Mouse (Mus musculus) heart, embryonic 13.5 days (tissue): ENCODE data around the gene Pum1. TPM values are rescaled to one million over a fixed set of nuclear protein-coding genes. Genes with fewer than 3 reads are reported as not detected.
"Not testable (repeated sequence)": the region's sequence is repeated elsewhere in the genome, so short reads cannot be mapped to it uniquely, and the experiment has no call there.

ENCODE experiments used
- ATAC-seq: fragments of 200-750 bp; cut with Nextera tagmentation; 2 replicates; pipeline ENCODE4 v1.8.0; 2017; ENCODE audit warnings: moderate TSS enrichment; ENCODE audit not compliant: insufficient number of reproducible peaks, low FRiP score, low TSS enrichment; ENCODE audit errors: extremely low read depth
- H3K27ac ChIP-seq: fragments of 300-500 bp; sonication (generic); replicated peaks from 2 replicates; pipeline ENCODE4 v1.5.1; 2015; ENCODE audit warnings: moderate library complexity, mild to moderate bottlenecking, inconsistent platforms
- H3K27me3 ChIP-seq: fragments of 300-500 bp; sonication (generic); replicated peaks from 2 replicates; pipeline ENCODE4 v1.6.1; 2015; ENCODE audit warnings: mild to moderate bottlenecking, inconsistent platforms
- H3K36me3 ChIP-seq: fragments of 300-500 bp; sonication (generic); 2 replicates; pipeline ENCODE4 v1.6.1; 2015; ENCODE audit warnings: mild to moderate bottlenecking, inconsistent platforms
- H3K4me1 ChIP-seq: fragments of 300-500 bp; sonication (generic); 2 replicates; pipeline ENCODE4 v1.6.1; 2015; ENCODE audit warnings: inconsistent platforms
- H3K4me2 ChIP-seq: fragments of 300-500 bp; sonication (generic); 2 replicates; pipeline ENCODE4 v1.6.1; 2015; ENCODE audit warnings: inconsistent platforms, mild to moderate bottlenecking, moderate library complexity
- H3K4me3 ChIP-seq: fragments of 300-500 bp; sonication (generic); 2 replicates; pipeline ENCODE4 v1.5.1; 2015; ENCODE audit warnings: moderate library complexity, mild to moderate bottlenecking, inconsistent platforms
- H3K9ac ChIP-seq: fragments of 300-500 bp; sonication (generic); 2 replicates; pipeline ENCODE4 v1.6.1; 2015; ENCODE audit warnings: inconsistent platforms, mild to moderate bottlenecking, moderate library complexity
- H3K9me3 ChIP-seq: fragments of 300-500 bp; sonication (generic); 2 replicates; pipeline ENCODE4 v1.6.1; 2016; ENCODE audit warnings: inconsistent platforms
- WGBS: fragments of 180-500 bp; shearing (Covaris S2); methylation state at CpG from one replicate; pipeline ENCODE4 v1.1.7; 2015; ENCODE audit warnings: mixed read lengths; 5-methylcytosine and 5-hydroxymethylcytosine counted together
- polyA plus RNA-seq: library from polyadenylated mRNA; unstranded; fragments of >200 nt; fragmentation: Nextera tagmentation; extraction: Ambion mirVana; gene quantifications from 2 replicates; pipeline ENCODE4 v1.2.1, GENCODE M21; 2015

Pum1 gene
- polyA plus RNA-seq, 1 experiment from 2014 or later = 53.3 TPM

- H3K27me3 ChIP-seq = no peaks in the 10 kb centered on the region
- H3K4me1 ChIP-seq = peaks cover 66% of the 10 kb centered on the region
- no peak for ATAC-seq
- H3K9ac ChIP-seq = no peak overlapping the region
- H3K9me3 ChIP-seq = no peaks in the 10 kb centered on the region
- H3K4me3 ChIP-seq = 0 out of 2 replicates have a peak overlapping the region, but pooled peaks have one; percentile 0
- peak overlapping the region; percentile 51 for H3K4me2 ChIP-seq
- no peak overlapping the region for H3K27ac ChIP-seq
- peaks cover 54% of the 10 kb centered on the region for H3K36me3 ChIP-seq
- WGBS = 69% methylated on average over 7 of the region's 7 CpGs
Observed at GRCm38 (mm10) chr4:130668991-130669390, 5.9 kb downstream of the Pum1 start.

DNA sequence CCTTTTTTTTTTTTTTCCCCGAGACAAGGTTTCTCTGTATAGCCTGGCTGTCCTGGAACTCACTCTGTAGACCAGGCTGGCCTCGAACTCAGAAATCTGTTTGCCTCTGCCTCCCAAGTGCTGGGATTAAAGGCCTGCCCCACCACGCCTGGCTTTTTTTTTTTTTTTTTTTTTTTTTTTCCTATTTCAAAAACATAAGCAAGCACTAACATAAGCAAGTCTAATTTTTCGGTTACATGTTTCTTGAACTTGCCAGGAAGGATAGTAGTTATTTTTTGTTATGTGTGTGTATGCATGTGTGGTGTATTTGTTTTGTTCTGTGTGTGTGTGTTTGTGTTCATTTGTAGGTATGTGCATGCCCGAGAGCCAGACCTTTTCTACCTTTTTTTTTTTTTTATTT is 6.9 kb downstream of the Pum1 start:
- 81% methylated on average over 5 of the region's 5 CpGs for WGBS
- not testable (repeated sequence) for H3K4me3 ChIP-seq, H3K9me3 ChIP-seq, H3K4me2 ChIP-seq, H3K27me3 ChIP-seq, ATAC-seq, H3K9ac ChIP-seq, H3K27ac ChIP-seq
- Histone ChIP-seq H3K4me1 (peaks cover 65% of the 10 kb centered on the region), H3K36me3 (peaks cover 65% of the 10 kb centered on the region)

DNA sequence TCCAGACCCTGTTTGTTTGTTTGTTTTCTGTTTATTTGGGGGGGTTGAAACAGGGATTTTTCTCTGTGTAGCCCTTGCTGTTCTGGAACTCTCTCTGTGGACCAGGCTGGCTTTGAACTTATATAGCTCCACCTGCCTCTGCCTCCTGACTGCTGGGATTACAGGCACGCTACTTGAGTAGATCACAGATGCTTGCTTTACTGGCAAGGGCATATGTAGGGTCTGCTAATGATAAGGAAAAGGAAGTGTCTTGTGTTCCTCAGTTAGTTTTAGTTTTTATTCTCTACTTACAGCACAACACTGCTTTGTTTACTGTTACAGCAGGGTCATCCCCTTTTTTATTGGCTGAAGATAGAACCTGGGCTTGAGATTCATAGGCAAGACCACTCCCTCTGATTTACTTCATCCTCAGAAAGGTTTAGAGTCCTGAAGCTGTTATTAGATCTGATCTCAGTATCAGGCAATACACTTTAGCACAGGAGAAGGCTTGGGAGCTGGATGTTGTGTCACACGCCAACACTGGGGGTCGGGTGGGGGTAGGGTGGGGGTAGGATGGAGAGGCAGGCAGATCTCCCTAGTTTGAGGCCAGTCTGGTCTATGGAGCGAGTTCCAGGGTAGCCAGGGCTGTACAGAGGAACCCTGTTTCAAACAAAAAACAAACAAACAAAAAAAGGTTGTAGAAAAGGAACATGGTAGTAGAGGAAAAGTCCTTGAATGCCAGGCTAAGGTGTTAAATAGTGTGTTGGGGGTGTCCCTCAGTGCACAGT is 8.1 kb downstream of the Pum1 start:
- peaks cover 56% of the 10 kb centered on the region for H3K4me1 ChIP-seq
- ATAC-seq = no peak
- peak overlapping the region; percentile 19; the same call in 1 of the 2 replicates for H3K9ac ChIP-seq
- H3K27me3 ChIP-seq = no peaks in the 10 kb centered on the region
- no peak overlapping the region for H3K4me2 ChIP-seq
- H3K4me3 ChIP-seq = no peak overlapping the region
- H3K36me3 ChIP-seq = peaks cover 75% of the 10 kb centered on the region
- WGBS = 75% methylated on average over 4 of the region's 4 CpGs
- H3K27ac ChIP-seq = no peak overlapping the region
- H3K9me3 ChIP-seq = no peaks in the 10 kb centered on the region

DNA sequence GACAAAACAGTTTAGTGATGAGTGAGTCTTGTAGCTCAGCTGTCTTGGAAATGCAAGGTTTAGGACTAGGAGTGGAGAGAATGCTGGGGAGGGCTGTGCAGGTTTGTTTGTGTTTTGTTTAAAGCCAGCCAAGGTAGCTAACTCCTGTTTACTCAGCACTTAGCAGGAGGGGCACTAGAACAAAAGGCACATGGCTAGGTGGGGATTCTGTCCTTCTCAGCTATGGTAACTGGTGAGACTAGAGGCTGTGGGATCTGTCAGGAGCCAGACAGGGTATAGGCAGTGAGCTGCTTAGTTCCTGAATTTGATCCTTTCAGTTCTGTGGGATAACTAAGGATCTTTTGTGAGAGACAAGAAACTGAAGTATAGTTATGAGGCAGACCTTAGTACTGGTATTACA is 9.0 kb downstream of the Pum1 start:
- Histone ChIP-seq H3K9ac (no peak overlapping the region), H3K27ac (no peak overlapping the region), H3K4me2 (no peak overlapping the region), H3K4me3 (no peak overlapping the region), H3K36me3 (peaks cover 81% of the 10 kb centered on the region), H3K9me3 (no peaks in the 10 kb centered on the region), H3K27me3 (no peaks in the 10 kb centered on the region), H3K4me1 (peaks cover 55% of the 10 kb centered on the region)
- no peak for ATAC-seq

DNA sequence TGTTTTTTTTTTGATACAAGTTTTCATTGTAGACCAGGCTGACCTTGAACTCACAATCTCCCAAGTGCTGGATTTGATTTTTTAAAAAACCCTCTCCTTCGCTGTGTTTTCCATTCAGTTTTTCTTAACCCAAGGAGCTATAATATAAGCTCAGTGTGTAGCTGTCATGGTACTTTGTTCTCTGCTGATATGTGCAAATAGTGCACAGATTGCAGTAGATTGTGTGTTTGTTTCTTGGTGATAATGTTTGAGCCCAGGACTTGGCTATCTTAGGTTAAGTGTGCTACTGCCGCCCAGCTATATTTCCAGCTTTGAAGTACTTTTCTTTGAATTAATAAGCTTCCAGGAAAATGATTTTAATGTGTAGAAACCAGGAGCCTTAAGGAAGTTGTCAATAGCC is 13.6 kb downstream of the Pum1 start:
- no peak overlapping the region for H3K27ac ChIP-seq
- ATAC-seq = no peak
- H3K9ac ChIP-seq = no peak overlapping the region
- H3K4me1 ChIP-seq = peaks cover 24% of the 10 kb centered on the region
- H3K4me2 ChIP-seq = no peak overlapping the region
- H3K9me3 ChIP-seq = no peaks in the 10 kb centered on the region
- whole genome bisulfite sequencing = 73% methylated on average over 2 of the region's 2 CpGs
- no peak overlapping the region for H3K4me3 ChIP-seq
- H3K27me3 ChIP-seq = no peaks in the 10 kb centered on the region
- H3K36me3 ChIP-seq = peaks cover 97% of the 10 kb centered on the region

DNA sequence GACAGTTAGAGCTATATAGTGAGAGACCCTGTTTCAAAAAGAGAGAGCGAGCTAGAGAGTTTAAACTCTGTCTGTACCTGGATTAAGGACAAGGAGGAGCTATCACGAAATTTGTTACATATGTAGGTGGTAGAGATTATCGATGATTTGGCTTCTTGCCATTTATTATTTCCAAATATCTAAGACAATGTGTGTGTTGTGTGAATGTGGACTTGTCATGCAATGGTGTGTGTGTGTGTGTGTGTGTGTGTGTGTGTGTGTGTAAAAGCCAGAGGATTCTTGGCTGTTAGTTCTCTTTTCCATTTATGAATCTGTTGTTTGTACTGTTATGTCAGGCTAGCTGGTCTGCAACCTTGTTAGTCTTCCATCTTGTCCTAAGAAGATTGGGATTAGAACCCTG is 15.0 kb downstream of the Pum1 start:
- Histone ChIP-seq H3K4me1 (peaks cover 18% of the 10 kb centered on the region), H3K4me2 (no peak overlapping the region), H3K4me3 (no peak overlapping the region), H3K36me3 (peaks cover 97% of the 10 kb centered on the region), H3K9ac (no peak overlapping the region), H3K9me3 (no peaks in the 10 kb centered on the region), H3K27me3 (no peaks in the 10 kb centered on the region), H3K27ac (no peak overlapping the region)
- no peak for ATAC-seq
- 95% methylated on average over 3 of the region's 3 CpGs for WGBS

DNA sequence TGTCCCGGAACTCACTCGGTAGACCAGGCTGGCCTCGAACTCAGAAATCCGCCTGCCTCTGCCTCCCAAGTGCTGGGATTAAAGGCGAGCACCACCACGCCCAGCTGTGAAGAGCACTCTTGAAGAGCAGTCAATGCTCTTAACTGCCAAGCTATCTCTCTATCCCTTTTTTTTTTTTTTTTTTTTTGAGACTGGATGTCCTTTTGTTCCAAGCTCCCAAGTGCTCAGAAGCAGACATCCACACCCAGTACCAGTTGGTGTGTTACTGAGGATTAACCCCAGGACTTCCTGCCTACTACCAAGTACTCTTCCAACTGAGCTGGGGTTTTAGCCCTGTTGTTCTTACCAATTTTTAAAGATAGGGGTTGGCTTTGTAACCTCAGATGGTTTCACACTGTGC is 17.6 kb downstream of the Pum1 start:
- no peak overlapping the region for H3K27ac ChIP-seq
- H3K4me3 ChIP-seq = no peak overlapping the region
- no peaks in the 10 kb centered on the region for H3K9me3 ChIP-seq
- H3K4me2 ChIP-seq = no peak overlapping the region
- ATAC-seq = no peak
- WGBS = 94% methylated on average over 6 of the region's 6 CpGs
- H3K27me3 ChIP-seq = no peaks in the 10 kb centered on the region
- no peak overlapping the region for H3K9ac ChIP-seq
- H3K36me3 ChIP-seq = peaks cover 85% of the 10 kb centered on the region
- H3K4me1 ChIP-seq = peaks cover 16% of the 10 kb centered on the region

DNA sequence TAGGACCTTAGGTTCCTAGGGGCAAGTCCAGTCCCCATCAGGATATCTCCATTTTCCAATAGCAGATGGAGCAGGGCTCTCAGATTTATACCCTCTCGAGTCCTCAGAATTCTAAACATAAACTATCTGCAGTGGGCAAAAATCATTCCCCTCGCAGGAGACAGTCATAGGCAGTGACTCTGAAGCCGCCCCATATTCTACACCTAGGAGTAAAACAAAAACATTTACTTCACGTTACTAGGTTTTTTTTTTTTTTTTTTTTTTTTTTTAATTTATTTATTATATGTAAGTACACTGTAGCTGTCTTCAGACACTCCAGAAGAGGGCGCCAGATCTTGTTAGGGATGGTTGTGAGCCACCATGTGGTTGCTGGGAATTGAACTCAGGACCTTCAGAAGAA is 19.9 kb downstream of the Pum1 start:
- H3K4me1 ChIP-seq, H3K9ac ChIP-seq, H3K9me3 ChIP-seq, H3K27ac ChIP-seq, H3K4me2 ChIP-seq, ATAC-seq, H3K4me3 ChIP-seq, H3K27me3 ChIP-seq: not testable (repeated sequence)
- H3K36me3 ChIP-seq = peaks cover 70% of the 10 kb centered on the region
- WGBS = 79% methylated on average over 5 of the region's 5 CpGs

GRCm38 (mm10) chr4:130693936-130694335 is 30.8 kb downstream of the Pum1 start:
- H3K4me2 ChIP-seq = peak overlapping the region; percentile 28; the same call in 1 of the 2 replicates
- WGBS = 62% methylated on average over 3 of the region's 3 CpGs
- H3K9me3 ChIP-seq = no peaks in the 10 kb centered on the region
- H3K4me1 ChIP-seq = peaks cover 39% of the 10 kb centered on the region
- peak overlapping the region; percentile 53 for H3K27ac ChIP-seq
- H3K9ac ChIP-seq = no peak overlapping the region
- ATAC-seq = no peak
- H3K36me3 ChIP-seq = peaks cover 40% of the 10 kb centered on the region
- H3K4me3 ChIP-seq = no peak overlapping the region
- no peaks in the 10 kb centered on the region for H3K27me3 ChIP-seq

DNA sequence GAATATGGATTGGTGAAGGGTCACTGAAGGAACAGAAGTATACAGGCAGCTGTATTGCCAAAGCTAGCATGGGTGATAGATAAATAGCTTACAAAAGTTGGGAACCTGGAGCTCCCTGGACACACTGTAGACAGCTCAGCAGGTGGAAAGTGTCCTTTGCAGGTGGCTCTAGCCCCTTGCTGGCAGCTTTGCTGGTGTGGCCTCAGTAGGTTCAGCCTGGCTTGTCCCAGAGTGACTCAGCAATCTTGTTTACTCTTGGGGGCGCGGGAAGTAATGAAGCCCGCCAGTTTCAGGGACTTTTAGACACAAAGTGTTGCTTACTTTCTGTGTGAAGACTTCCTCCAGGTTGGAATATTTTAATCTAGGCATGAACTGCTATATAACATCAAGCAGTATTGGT is 31.9 kb downstream of the Pum1 start:
- no peaks in the 10 kb centered on the region for H3K9me3 ChIP-seq
- no peak overlapping the region for H3K9ac ChIP-seq
- H3K36me3 ChIP-seq = peaks cover 31% of the 10 kb centered on the region
- H3K4me2 ChIP-seq = no peak overlapping the region
- 86% methylated on average over 3 of the region's 3 CpGs for WGBS
- no peak for ATAC-seq
- no peak overlapping the region for H3K4me3 ChIP-seq
- H3K27me3 ChIP-seq = no peaks in the 10 kb centered on the region
- H3K27ac ChIP-seq = no peak overlapping the region
- peaks cover 43% of the 10 kb centered on the region for H3K4me1 ChIP-seq

DNA sequence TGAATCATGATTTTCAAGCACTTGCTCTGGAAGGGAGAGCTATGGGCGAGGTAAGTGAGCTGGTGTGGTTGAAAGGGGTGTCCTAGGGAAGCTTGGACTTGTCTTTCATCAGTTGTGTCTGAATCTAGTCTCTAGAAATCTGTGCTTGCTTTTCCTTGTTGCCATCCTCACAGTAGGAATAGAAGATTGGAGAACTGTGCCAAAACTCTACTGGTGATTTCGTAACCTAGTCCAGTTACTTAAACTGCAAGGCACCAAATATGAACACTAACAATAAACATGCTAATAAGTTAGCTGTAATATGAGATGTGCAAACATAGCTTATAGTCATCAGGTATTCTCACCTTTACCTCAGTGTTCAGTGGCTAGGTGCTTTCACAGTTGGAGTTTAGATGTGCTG is 37.9 kb downstream of the Pum1 start:
- H3K4me3 ChIP-seq = no peak overlapping the region
- 75% methylated on average over 2 of the region's 2 CpGs for whole genome bisulfite sequencing
- peaks cover 56% of the 10 kb centered on the region for H3K36me3 ChIP-seq
- no peak for ATAC-seq
- H3K9ac ChIP-seq = no peak overlapping the region
- H3K27me3 ChIP-seq = no peaks in the 10 kb centered on the region
- H3K4me1 ChIP-seq = peaks cover 50% of the 10 kb centered on the region
- H3K27ac ChIP-seq = no peak overlapping the region
- no peak overlapping the region for H3K4me2 ChIP-seq
- H3K9me3 ChIP-seq = no peaks in the 10 kb centered on the region

DNA sequence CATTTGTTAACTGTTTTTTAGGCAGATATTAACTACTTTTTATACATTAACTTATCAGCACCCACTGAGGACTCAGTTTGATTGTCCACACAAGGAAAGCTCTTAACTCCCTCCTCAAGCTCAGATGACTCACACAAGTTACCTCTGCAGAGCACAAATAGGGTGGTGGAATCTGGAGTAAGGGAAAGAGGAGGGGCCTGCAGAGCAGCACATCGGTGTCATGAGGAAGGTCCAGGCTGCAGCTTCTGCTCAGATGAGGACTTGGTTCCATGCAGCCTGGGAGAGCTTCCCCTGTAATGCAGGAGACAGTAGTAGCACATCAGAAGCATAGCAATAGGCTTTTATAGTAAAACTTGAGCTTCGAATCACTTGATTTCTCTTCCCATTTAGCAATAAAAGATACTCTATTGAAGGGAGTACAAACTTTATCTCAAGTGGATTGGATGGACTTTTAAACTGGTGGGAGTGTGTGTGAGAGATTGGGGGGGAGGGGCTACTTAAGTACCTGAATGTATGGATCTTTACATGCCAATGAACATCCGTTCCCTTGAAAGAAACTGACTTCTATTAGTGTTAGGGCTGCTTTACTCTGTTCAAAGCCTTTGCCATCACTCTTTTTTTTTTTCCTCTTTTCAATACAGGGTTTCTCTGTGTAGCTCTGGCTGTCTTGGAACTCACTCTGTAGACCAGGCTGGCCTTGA is 39.9 kb downstream of the Pum1 start:
- Histone ChIP-seq H3K4me1 (peaks cover 65% of the 10 kb centered on the region), H3K4me2 (no peak overlapping the region), H3K9ac (no peak overlapping the region), H3K27me3 (no peaks in the 10 kb centered on the region), H3K36me3 (peaks cover 61% of the 10 kb centered on the region), H3K9me3 (no peaks in the 10 kb centered on the region), H3K4me3 (no peak overlapping the region), H3K27ac (peak overlapping the region; percentile 50; the same call in 1 of the 2 replicates)
- 67% methylated on average over 3 of the region's 3 CpGs for WGBS
- no peak for ATAC-seq
